Mouse (Mus musculus) lung, embryonic 15.5 days (tissue): Measurements from ENCODE around the gene Pttg1ip. TPM values are rescaled to one million over a fixed set of nuclear protein-coding genes. Genes with fewer than 3 reads are reported as not detected.

ENCODE experiments used
- ATAC-seq: fragments of 200-750 bp; cut with Nextera tagmentation; 2 replicates; pipeline ENCODE4 v1.8.0; 2017; ENCODE audit warnings: moderate number of reproducible peaks, borderline replicate concordance; ENCODE audit not compliant: low FRiP score, low TSS enrichment; ENCODE audit errors: extremely low read depth
- H3K27ac ChIP-seq: fragments of 300-500 bp; sonication (generic); 2 replicates; pipeline ENCODE4 v1.5.1; 2015; ENCODE audit warnings: moderate library complexity, mild to moderate bottlenecking, inconsistent platforms
- H3K27me3 ChIP-seq: fragments of 300-500 bp; sonication (generic); 2 replicates; pipeline ENCODE4 v1.6.1; 2015; ENCODE audit warnings: inconsistent platforms
- H3K36me3 ChIP-seq: fragments of 300-500 bp; sonication (generic); 2 replicates; pipeline ENCODE4 v1.6.1; 2015; ENCODE audit warnings: inconsistent platforms
- H3K4me1 ChIP-seq: fragments of 300-500 bp; sonication (generic); 2 replicates; pipeline ENCODE4 v1.6.1; 2015; ENCODE audit warnings: inconsistent platforms
- H3K4me2 ChIP-seq: fragments of 300-500 bp; sonication (generic); 2 replicates; pipeline ENCODE4 v1.6.1; 2015; ENCODE audit warnings: inconsistent platforms, mild to moderate bottlenecking, moderate library complexity
- H3K4me3 ChIP-seq: fragments of 300-500 bp; sonication (generic); 2 replicates; pipeline ENCODE4 v1.5.1; 2015; ENCODE audit warnings: mild to moderate bottlenecking, inconsistent platforms
- H3K9ac ChIP-seq: fragments of 300-500 bp; sonication (generic); 2 replicates; pipeline ENCODE4 v1.6.1; 2015; ENCODE audit warnings: inconsistent platforms
- H3K9me3 ChIP-seq: fragments of 300-500 bp; sonication (generic); 2 replicates; pipeline ENCODE4 v1.6.1; 2016; ENCODE audit warnings: inconsistent platforms
- WGBS: fragments of 180-500 bp; shearing (Covaris S2); methylation state at CpG from one replicate; pipeline ENCODE4 v1.1.7; 2015; 5-methylcytosine and 5-hydroxymethylcytosine counted together
- polyA plus RNA-seq: library from polyadenylated mRNA; unstranded; fragments of >200 nt; fragmentation: Nextera tagmentation; extraction: Ambion mirVana; gene quantifications from 2 replicates; pipeline ENCODE4 v1.2.1, GENCODE M21; 2015

Gene Pttg1ip
- polyA plus RNA-seq, 1 experiment from 2014 or later, result 122 TPM

- no peak overlapping the region for H3K9ac ChIP-seq
- ATAC-seq, result no peak
- H3K4me3 ChIP-seq, result no peak overlapping the region
- H3K9me3 ChIP-seq, result no peaks in the 10 kb centered on the region
- no peaks in the 10 kb centered on the region for H3K36me3 ChIP-seq
- H3K4me2 ChIP-seq, result no peak overlapping the region
- H3K4me1 ChIP-seq, result no peaks in the 10 kb centered on the region
- no peaks in the 10 kb centered on the region for H3K27me3 ChIP-seq
- no peak overlapping the region for H3K27ac ChIP-seq
- WGBS, result 76% methylated on average over 5 of the region's 5 CpGs
Observed at GRCm38 (mm10) chr10:77552162-77552561, 29.4 kb upstream of the Pttg1ip start.

DNA sequence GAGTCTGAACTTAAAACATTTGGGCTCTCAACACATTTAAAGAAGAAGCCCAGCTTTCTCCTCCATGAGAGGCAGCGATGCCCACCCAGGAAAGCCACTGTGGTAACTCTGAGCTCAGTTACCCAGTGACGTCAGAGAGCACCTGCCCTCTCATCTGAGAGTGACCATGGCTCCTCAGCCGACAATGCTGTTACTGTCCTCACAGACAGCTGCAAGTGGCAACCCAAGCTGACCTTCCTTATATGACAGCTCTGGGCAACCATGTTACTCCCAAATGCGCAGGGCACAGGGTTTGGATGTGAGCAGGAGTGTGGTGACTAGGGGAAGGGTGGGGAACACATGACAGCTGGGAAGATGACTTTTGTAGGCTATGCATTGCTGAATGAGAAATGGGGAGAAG, 28.2 kb upstream of the Pttg1ip start:
- Histone ChIP-seq H3K4me1 (no peaks in the 10 kb centered on the region), H3K36me3 (no peaks in the 10 kb centered on the region), H3K27ac (no peak overlapping the region), H3K9ac (no peak overlapping the region), H3K4me2 (no peak overlapping the region), H3K9me3 (no peaks in the 10 kb centered on the region), H3K4me3 (no peak overlapping the region), H3K27me3 (no peaks in the 10 kb centered on the region)
- 74% methylated on average over 4 of the region's 4 CpGs for WGBS
- no peak for ATAC-seq

- H3K27ac ChIP-seq, result no peak overlapping the region
- H3K4me3 ChIP-seq, result no peak overlapping the region
- WGBS, result 83% methylated on average over 4 of the region's 4 CpGs
- H3K4me2 ChIP-seq, result no peak overlapping the region
- H3K9me3 ChIP-seq, result no peaks in the 10 kb centered on the region
- H3K36me3 ChIP-seq, result no peaks in the 10 kb centered on the region
- no peaks in the 10 kb centered on the region for H3K27me3 ChIP-seq
- H3K9ac ChIP-seq, result no peak overlapping the region
- H3K4me1 ChIP-seq, result no peaks in the 10 kb centered on the region
- no peak for ATAC-seq
Observed at GRCm38 (mm10) chr10:77554918-77555317, 26.6 kb upstream of the Pttg1ip start.

DNA sequence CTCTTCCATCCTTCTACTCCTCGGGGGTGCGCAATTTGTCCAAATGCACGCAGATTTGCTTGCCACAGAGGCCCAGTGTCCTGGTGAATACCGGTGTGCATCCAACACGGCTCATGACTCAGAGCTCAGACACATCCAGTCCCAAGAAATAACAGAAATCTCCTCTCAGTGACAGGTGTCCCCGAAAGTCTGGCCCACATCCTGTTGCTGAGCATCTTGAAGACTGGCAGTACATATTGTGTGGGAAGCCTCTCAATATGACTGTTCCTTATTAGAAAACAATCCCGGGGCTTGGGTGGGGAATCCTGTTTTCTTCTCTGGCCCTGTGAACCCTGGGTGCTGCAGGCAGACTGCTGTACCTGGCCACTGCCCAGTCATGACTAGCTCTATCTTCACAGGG, 24.9 kb upstream of the Pttg1ip start:
- no peaks in the 10 kb centered on the region for H3K9me3 ChIP-seq
- H3K36me3 ChIP-seq, result no peaks in the 10 kb centered on the region
- no peak overlapping the region for H3K27ac ChIP-seq
- 89% methylated on average over 7 of the region's 7 CpGs for WGBS
- no peak for ATAC-seq
- H3K9ac ChIP-seq, result no peak overlapping the region
- H3K4me1 ChIP-seq, result no peaks in the 10 kb centered on the region
- H3K4me2 ChIP-seq, result no peak overlapping the region
- no peaks in the 10 kb centered on the region for H3K27me3 ChIP-seq
- H3K4me3 ChIP-seq, result no peak overlapping the region

DNA sequence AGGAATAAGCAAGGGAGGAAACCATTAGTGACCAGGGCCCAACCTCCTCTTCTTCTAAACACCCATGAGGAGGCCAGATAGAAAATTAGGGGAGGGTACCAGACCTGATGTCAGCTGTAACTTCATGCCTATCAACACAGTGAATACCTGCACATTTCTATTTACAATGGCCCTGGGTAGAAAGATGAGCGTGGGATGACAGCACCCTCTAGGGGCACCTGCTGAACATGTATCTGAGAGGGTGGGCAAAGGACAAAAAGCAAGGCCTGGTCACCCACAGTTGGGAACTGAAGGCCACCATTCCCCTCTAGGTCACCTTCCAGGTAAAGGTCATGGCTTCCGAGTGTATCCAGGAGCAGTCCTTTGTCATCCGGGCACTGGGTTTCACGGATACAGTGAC, 23.9 kb upstream of the Pttg1ip start:
- Histone ChIP-seq H3K4me3 (no peak overlapping the region), H3K9ac (no peak overlapping the region), H3K27me3 (no peaks in the 10 kb centered on the region), H3K4me1 (no peaks in the 10 kb centered on the region), H3K9me3 (no peaks in the 10 kb centered on the region), H3K36me3 (no peaks in the 10 kb centered on the region), H3K27ac (no peak overlapping the region), H3K4me2 (no peak overlapping the region)
- no peak for ATAC-seq
- 88% methylated on average over 4 of the region's 4 CpGs for WGBS

DNA sequence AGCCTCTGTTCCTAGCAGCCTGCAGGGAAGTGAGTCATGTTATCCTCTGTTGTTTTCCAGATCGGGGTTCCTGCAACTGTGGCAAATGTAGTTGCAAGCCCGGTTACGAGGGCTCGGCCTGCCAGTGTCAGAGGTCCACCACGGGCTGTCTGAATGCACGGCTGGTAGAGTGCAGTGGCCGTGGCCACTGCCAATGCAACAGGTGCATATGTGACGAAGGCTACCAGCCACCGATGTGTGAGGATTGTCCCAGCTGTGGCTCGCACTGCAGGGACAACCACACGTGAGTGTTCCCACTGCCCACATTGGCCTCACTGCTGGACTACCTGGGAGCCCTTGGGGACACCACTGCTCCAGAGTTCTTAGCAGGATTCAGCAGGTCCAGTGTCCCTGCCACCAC, 21.4 kb upstream of the Pttg1ip start:
- WGBS, result 85% methylated on average over 11 of the region's 11 CpGs
- H3K9ac ChIP-seq, result no peak overlapping the region
- no peaks in the 10 kb centered on the region for H3K4me1 ChIP-seq
- no peak for ATAC-seq
- no peaks in the 10 kb centered on the region for H3K9me3 ChIP-seq
- no peak overlapping the region for H3K27ac ChIP-seq
- H3K27me3 ChIP-seq, result no peaks in the 10 kb centered on the region
- H3K4me2 ChIP-seq, result no peak overlapping the region
- H3K4me3 ChIP-seq, result no peak overlapping the region
- no peaks in the 10 kb centered on the region for H3K36me3 ChIP-seq

DNA sequence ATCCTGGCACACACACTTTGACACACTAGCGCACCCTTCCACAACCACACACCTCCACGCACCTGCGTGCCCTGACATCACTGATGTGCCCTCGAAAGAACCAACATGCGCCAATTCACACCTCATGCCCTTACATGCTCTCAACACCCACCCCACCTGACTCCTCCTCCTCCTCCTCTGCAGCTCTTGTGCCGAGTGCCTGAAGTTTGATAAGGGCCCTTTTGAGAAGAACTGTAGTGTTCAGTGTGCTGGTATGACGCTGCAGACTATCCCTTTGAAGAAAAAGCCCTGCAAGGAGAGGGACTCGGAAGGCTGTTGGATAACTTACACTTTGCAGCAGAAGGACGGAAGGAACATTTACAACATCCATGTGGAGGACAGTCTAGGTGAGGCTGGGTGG, 20.7 kb upstream of the Pttg1ip start:
- no peak overlapping the region for H3K27ac ChIP-seq
- no peak overlapping the region for H3K4me2 ChIP-seq
- no peak overlapping the region for H3K4me3 ChIP-seq
- H3K27me3 ChIP-seq, result no peaks in the 10 kb centered on the region
- no peak overlapping the region for H3K9ac ChIP-seq
- WGBS, result 68% methylated on average over 9 of the region's 9 CpGs
- no peaks in the 10 kb centered on the region for H3K9me3 ChIP-seq
- H3K4me1 ChIP-seq, result no peaks in the 10 kb centered on the region
- ATAC-seq, result no peak
- no peaks in the 10 kb centered on the region for H3K36me3 ChIP-seq

GRCm38 (mm10) chr10:77561508-77561907, 20.0 kb upstream of the Pttg1ip start:
- no peaks in the 10 kb centered on the region for H3K27me3 ChIP-seq
- no peak overlapping the region for H3K9ac ChIP-seq
- H3K36me3 ChIP-seq, result no peaks in the 10 kb centered on the region
- H3K27ac ChIP-seq, result no peak overlapping the region
- no peak overlapping the region for H3K4me2 ChIP-seq
- ATAC-seq, result no peak
- H3K4me3 ChIP-seq, result no peak overlapping the region
- H3K4me1 ChIP-seq, result no peaks in the 10 kb centered on the region
- 59% methylated on average over 2 of the region's 2 CpGs for WGBS
- H3K9me3 ChIP-seq, result no peaks in the 10 kb centered on the region

- 65% methylated on average over 8 of the region's 8 CpGs for WGBS
- H3K9me3 ChIP-seq, result no peaks in the 10 kb centered on the region
- H3K4me1 ChIP-seq, result peaks cover 10% of the 10 kb centered on the region
- H3K9ac ChIP-seq, result no peak overlapping the region
- no peak overlapping the region for H3K27ac ChIP-seq
- no peaks in the 10 kb centered on the region for H3K36me3 ChIP-seq
- no peak overlapping the region for H3K4me3 ChIP-seq
- no peak for ATAC-seq
- no peaks in the 10 kb centered on the region for H3K27me3 ChIP-seq
- no peak overlapping the region for H3K4me2 ChIP-seq
Observed at GRCm38 (mm10) chr10:77565005-77565404, 16.5 kb upstream of the Pttg1ip start.

- Histone ChIP-seq H3K27me3 (no peaks in the 10 kb centered on the region), H3K36me3 (no peaks in the 10 kb centered on the region), H3K4me2 (no peak overlapping the region), H3K9ac (no peak overlapping the region), H3K4me3 (no peak overlapping the region), H3K9me3 (no peaks in the 10 kb centered on the region), H3K27ac (no peak overlapping the region), H3K4me1 (peaks cover 10% of the 10 kb centered on the region)
- ATAC-seq, result no peak
- 35% methylated on average over 8 of the region's 8 CpGs for WGBS
Observed at GRCm38 (mm10) chr10:77566651-77567050, 14.9 kb upstream of the Pttg1ip start.

- Histone ChIP-seq H3K27me3 (no peaks in the 10 kb centered on the region), H3K4me3 (no peak overlapping the region), H3K4me2 (no peak overlapping the region), H3K9me3 (no peaks in the 10 kb centered on the region), H3K36me3 (no peaks in the 10 kb centered on the region), H3K9ac (no peak overlapping the region), H3K27ac (peak overlapping the region; percentile 31), H3K4me1 (peaks cover 10% of the 10 kb centered on the region)
- 26% methylated on average over 7 of the region's 7 CpGs for WGBS
- ATAC-seq, result no peak
Observed at GRCm38 (mm10) chr10:77569481-77569880, 12.0 kb upstream of the Pttg1ip start.

GRCm38 (mm10) chr10:77569973-77570658, 11.4 kb upstream of the Pttg1ip start:
- Histone ChIP-seq H3K9me3 (no peaks in the 10 kb centered on the region), H3K36me3 (no peaks in the 10 kb centered on the region), H3K27me3 (no peaks in the 10 kb centered on the region), H3K9ac (no peak overlapping the region), H3K4me3 (no peak overlapping the region), H3K4me2 (no peak overlapping the region), H3K4me1 (peaks cover 10% of the 10 kb centered on the region), H3K27ac (peak overlapping the region; percentile 33; the same call in 1 of the 2 replicates)
- WGBS, result 30% methylated on average over 6 of the region's 6 CpGs
- ATAC-seq, result no peak

DNA sequence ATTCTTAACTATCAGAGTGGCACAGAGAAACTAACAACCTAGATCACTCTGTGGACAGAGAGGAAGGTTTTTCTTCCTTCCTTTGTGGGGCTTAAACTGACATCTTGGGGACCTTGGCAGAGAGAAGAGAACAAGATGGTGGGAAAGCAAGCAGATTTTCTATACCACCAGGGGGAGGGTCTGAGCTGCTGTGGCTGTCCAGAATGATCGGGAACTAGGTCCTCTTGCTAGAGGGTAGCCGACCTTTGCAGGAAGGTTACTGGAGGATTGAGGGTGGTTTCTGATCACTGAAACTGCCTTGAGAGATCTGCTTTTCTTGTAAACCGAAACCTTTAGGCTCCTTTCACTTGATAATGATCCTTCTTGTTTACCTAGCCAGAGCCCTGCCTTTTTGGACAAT, 9.3 kb upstream of the Pttg1ip start:
- H3K4me3 ChIP-seq, result no peak overlapping the region
- no peak for ATAC-seq
- no peaks in the 10 kb centered on the region for H3K9me3 ChIP-seq
- H3K36me3 ChIP-seq, result no peaks in the 10 kb centered on the region
- H3K4me1 ChIP-seq, result peaks cover 10% of the 10 kb centered on the region
- 25% methylated on average over 3 of the region's 3 CpGs for WGBS
- H3K27ac ChIP-seq, result no peak overlapping the region
- no peak overlapping the region for H3K4me2 ChIP-seq
- no peaks in the 10 kb centered on the region for H3K27me3 ChIP-seq
- no peak overlapping the region for H3K9ac ChIP-seq
